Mouse (Mus musculus): ENCODE results near the gene Hao1. TPM values are rescaled to one million over a fixed set of nuclear protein-coding genes. Genes with fewer than 3 reads are reported as not detected.

Hao1 gene
- polyA plus RNA-seq, 1 experiment from 2014 or later, result not detected

DNA sequence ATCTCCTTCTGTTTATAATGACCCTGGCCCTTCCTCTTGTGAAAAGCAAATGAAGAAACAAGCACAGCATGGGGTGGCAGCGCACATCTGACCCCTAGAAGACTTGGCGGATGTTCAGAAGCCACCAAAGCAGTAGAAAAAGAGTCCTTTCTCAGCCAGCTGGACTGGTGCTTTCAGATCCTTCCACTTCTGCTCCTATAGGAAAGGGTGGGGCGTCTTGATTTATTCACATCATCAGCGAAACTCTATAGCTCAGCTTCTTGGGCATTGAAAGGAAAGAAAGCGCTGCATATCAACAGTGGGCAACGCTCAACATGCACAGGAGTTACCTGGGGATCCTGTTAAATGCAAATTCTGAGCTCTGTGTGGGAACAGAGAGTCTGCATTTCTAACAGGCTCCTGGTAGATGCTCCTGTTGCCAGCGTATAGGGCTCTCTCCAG lies 98.1 kb downstream of the Hao1 start:
- Histone ChIP-seq H3K4me3 (no peak overlapping the region), H3K9me3 (replicated peaks) (no peaks in the 10 kb centered on the region), H3K27ac (no peak overlapping the region), H3K4me2 (no peak overlapping the region), H3K9ac (no peak overlapping the region), H3K36me3 (no peaks in the 10 kb centered on the region), H3K27me3 (replicated peaks) (no peaks in the 10 kb centered on the region), H3K4me1 (no peaks in the 10 kb centered on the region)
- WGBS (ENCODE audit: insufficient replicate concordance), result 36% methylated on average over 7 of the region's 7 CpGs
- no peak for ATAC-seq

DNA sequence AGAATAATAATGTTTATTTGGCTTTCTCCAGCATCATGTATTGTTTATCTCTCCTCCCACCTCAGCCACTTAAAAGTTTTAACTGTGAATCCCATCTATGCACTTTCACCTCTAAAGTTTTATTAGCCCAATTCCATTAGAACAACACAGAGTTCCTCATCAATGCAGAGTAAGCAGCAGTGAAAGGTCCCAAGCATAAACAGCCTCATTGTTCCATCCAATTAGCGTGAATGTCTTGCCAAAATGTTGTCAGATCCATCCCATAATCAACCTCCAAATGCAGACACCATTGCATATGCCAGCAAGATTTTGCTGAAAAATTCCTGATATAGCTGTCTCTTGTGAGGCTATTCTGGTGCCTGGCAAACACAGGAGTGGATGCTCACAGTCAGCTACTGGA lies 101.4 kb downstream of the Hao1 start:
- Histone ChIP-seq H3K27ac (no peak overlapping the region), H3K36me3 (no peaks in the 10 kb centered on the region), H3K9ac (no peak overlapping the region), H3K4me3 (no peak overlapping the region), H3K9me3 (replicated peaks) (no peaks in the 10 kb centered on the region), H3K4me1 (no peaks in the 10 kb centered on the region), H3K4me2 (no peak overlapping the region), H3K27me3 (replicated peaks) (no peaks in the 10 kb centered on the region)
- ATAC-seq, result no peak
- 74% methylated on average over 1 of the region's 1 CpGs for WGBS (ENCODE audit: insufficient replicate concordance)

DNA sequence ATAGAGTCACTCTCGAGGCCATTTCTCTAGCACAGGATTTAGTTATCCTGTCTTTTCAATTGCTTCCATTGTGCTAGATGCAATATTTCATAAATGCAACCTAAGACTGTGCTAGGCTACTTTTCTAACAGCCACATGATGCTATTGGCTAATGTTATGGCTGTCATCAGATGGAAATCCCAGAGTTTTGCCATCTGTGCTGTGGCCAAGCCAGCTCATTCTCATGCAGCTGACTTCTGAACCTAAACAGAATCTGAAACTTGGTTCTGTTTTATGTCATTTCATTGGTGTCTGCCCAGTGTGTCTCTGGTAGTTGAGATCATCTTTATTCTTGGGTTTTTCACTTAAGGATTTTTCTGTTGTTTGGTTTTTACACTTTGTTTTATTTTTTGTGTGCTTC lies 103.2 kb downstream of the Hao1 start:
- Histone ChIP-seq H3K4me2 (no peak overlapping the region), H3K4me1 (no peaks in the 10 kb centered on the region), H3K27me3 (replicated peaks) (no peaks in the 10 kb centered on the region), H3K9me3 (replicated peaks) (no peaks in the 10 kb centered on the region), H3K27ac (no peak overlapping the region), H3K9ac (no peak overlapping the region), H3K36me3 (no peaks in the 10 kb centered on the region), H3K4me3 (no peak overlapping the region)
- ATAC-seq, result no peak
- 36% methylated on average over 1 of the region's 1 CpGs for WGBS (ENCODE audit: insufficient replicate concordance)

Other genes with a start within 250 kb of the Hao1 start
- gene Tmx4, start 89.8 kb upstream of the Hao1 start, polyA plus RNA-seq (2016; fragmentation: Nextera tagmentation; extraction: Ambion mirVana), result 10.8 and 12.1 TPM in 2 replicates
- gene Plcb1, start 231.7 kb upstream of the Hao1 start, polyA plus RNA-seq (2016; fragmentation: Nextera tagmentation; extraction: Ambion mirVana), result 4.4 and 4.9 TPM in 2 replicates